Mouse (Mus musculus) midbrain, embryonic 15.5 days (tissue): ENCODE measurements around the gene Gde1. TPM values are rescaled to one million over a fixed set of nuclear protein-coding genes. Genes with fewer than 3 reads are reported as not detected.

Experiments used
- ATAC-seq: fragments of 200-750 bp; cut with Nextera tagmentation; replicated peaks from 2 replicates; pipeline ENCODE4 v1.8.0; 2017; ENCODE audit warnings: moderate TSS enrichment
- H3K27ac ChIP-seq: fragments of 300-500 bp; sonication (generic); 2 replicates; pipeline ENCODE4 v1.5.1; 2015; ENCODE audit warnings: mild to moderate bottlenecking, inconsistent platforms
- H3K27me3 ChIP-seq: fragments of 300-500 bp; sonication (generic); replicated peaks from 2 replicates; pipeline ENCODE4 v1.6.1; 2015; ENCODE audit warnings: inconsistent platforms
- H3K36me3 ChIP-seq: fragments of 300-500 bp; sonication (generic); replicated peaks from 2 replicates; pipeline ENCODE4 v1.6.1; 2015; ENCODE audit warnings: inconsistent platforms
- H3K4me1 ChIP-seq: fragments of 300-500 bp; sonication (generic); 2 replicates; pipeline ENCODE4 v1.6.1; 2015; ENCODE audit warnings: inconsistent platforms
- H3K4me2 ChIP-seq: fragments of 300-500 bp; sonication (generic); 2 replicates; pipeline ENCODE4 v1.6.1; 2015; ENCODE audit warnings: inconsistent platforms, mild to moderate bottlenecking, moderate library complexity
- H3K4me3 ChIP-seq: fragments of 300-500 bp; sonication (generic); 2 replicates; pipeline ENCODE4 v1.5.1; 2015; ENCODE audit warnings: mild to moderate bottlenecking, inconsistent platforms
- H3K9ac ChIP-seq: fragments of 300-500 bp; sonication (generic); 2 replicates; pipeline ENCODE4 v1.6.1; 2015; ENCODE audit warnings: mild to moderate bottlenecking, inconsistent platforms
- H3K9me3 ChIP-seq: fragments of 300-500 bp; sonication (generic); 2 replicates; pipeline ENCODE4 v1.6.1; 2016; ENCODE audit warnings: inconsistent platforms
- WGBS: fragments of 180-500 bp; shearing (Covaris S2); methylation state at CpG from one replicate; pipeline ENCODE4 v1.1.7; 2015; ENCODE audit warnings: mixed read lengths; 5-methylcytosine and 5-hydroxymethylcytosine counted together
- polyA plus RNA-seq: library from polyadenylated mRNA; unstranded; fragments of >200 nt; fragmentation: Nextera tagmentation; extraction: Ambion mirVana; gene quantifications from 2 replicates; pipeline ENCODE4 v1.2.1, GENCODE M21; 2015

Gene Gde1
- polyA plus RNA-seq, 1 experiment from 2014 or later, result 186 TPM

GRCm38 (mm10) chr7:118704001-118704850 is 1.4 kb downstream of the Gde1 start:
- H3K27ac ChIP-seq, result no peak overlapping the region; the same call in 1 of the 2 replicates

GRCm38 (mm10) chr7:118703144-118703561 is 2.4 kb downstream of the Gde1 start:
- WGBS, result 88% methylated on average over 15 of the region's 15 CpGs

More at GRCm38 (mm10) chr7:118704001-118704850, 1.4 kb downstream of the Gde1 start:
- peak overlapping the region; percentile 53 for H3K4me2 ChIP-seq
- peaks cover 28% of the 10 kb centered on the region for H3K4me1 ChIP-seq
- peak overlapping the region; percentile 77 for H3K4me3 ChIP-seq
- no peaks in the 10 kb centered on the region for H3K9me3 ChIP-seq
- ATAC-seq, result no peak; the same call in 1 of the 2 replicates
- WGBS, result 78% methylated on average over 9 of the region's 9 CpGs
- no peaks in the 10 kb centered on the region for H3K36me3 ChIP-seq
- no peaks in the 10 kb centered on the region for H3K27me3 ChIP-seq
- peak overlapping the region; percentile 87; the same call in 1 of the 2 replicates for H3K9ac ChIP-seq

GRCm38 (mm10) chr7:118698882-118699281 is 6.7 kb downstream of the Gde1 start:
- Histone ChIP-seq H3K4me3 (no peak overlapping the region), H3K27ac (no peak overlapping the region), H3K27me3 (no peaks in the 10 kb centered on the region), H3K4me1 (peaks cover 10% of the 10 kb centered on the region), H3K36me3 (peaks cover 39% of the 10 kb centered on the region), H3K9me3 (no peaks in the 10 kb centered on the region), H3K4me2 (no peak overlapping the region), H3K9ac (no peak overlapping the region)
- no peak for ATAC-seq
- 94% methylated on average over 9 of the region's 9 CpGs for WGBS

More at GRCm38 (mm10) chr7:118703144-118703561, 2.4 kb downstream of the Gde1 start:
- no peak for ATAC-seq
- no peaks in the 10 kb centered on the region for H3K27me3 ChIP-seq
- no peak overlapping the region for H3K4me3 ChIP-seq
- peaks cover 3% of the 10 kb centered on the region for H3K36me3 ChIP-seq
- no peak overlapping the region for H3K4me2 ChIP-seq
- no peak overlapping the region for H3K9ac ChIP-seq
- no peak overlapping the region for H3K27ac ChIP-seq
- H3K9me3 ChIP-seq, result no peaks in the 10 kb centered on the region
- H3K4me1 ChIP-seq, result peaks cover 28% of the 10 kb centered on the region

DNA sequence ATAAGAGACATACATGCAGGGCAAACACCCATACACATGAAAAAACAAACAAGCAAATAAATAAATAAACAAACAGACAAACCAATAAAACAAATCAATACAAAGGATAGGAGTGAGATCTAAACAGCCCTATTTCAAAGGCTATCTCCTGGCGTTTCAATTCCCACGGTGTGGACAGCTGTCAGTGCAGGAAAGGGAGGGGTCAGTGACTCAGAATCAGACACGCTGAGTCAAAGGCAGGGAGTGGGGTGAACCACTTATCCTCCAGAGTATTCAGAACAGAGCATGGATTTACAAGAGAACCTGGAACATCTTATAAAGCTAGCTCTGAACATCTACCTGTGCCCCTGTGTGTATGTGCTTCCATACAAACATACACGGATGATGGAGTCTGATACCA is 8.4 kb downstream of the Gde1 start:
- no peak for ATAC-seq
- Histone ChIP-seq H3K9ac (no peak overlapping the region), H3K4me2 (no peak overlapping the region), H3K9me3 (no peaks in the 10 kb centered on the region), H3K27ac (no peak overlapping the region), H3K27me3 (no peaks in the 10 kb centered on the region), H3K4me1 (no peaks in the 10 kb centered on the region), H3K36me3 (peaks cover 45% of the 10 kb centered on the region), H3K4me3 (no peak overlapping the region)
- WGBS, result 80% methylated on average over 4 of the region's 4 CpGs

DNA sequence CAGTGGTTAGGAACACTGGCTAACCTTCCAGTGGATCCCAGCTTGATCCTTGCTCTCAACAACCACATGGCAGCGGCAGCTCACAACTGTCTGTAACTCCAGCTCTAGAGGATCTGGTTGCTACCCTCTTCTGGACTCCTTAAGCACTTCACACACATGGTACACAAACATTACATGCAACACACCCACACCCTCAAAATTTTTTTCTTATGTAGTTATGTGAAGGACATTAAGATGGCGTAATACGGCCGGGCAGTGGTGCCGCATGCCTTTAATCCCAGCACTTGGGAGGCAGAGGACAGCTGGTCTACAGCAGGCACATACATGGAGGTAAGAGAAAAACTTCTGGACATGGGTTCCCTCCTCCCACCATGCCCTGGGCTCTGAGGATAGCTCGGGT is 9.4 kb downstream of the Gde1 start:
- ATAC-seq, result no peak
- WGBS, result 100% methylated on average over 6 of the region's 6 CpGs
- Histone ChIP-seq H3K4me2 (no peak overlapping the region), H3K4me3 (no peak overlapping the region), H3K9me3 (no peaks in the 10 kb centered on the region), H3K4me1 (no peaks in the 10 kb centered on the region), H3K27ac (no peak overlapping the region), H3K36me3 (peaks cover 53% of the 10 kb centered on the region), H3K27me3 (no peaks in the 10 kb centered on the region), H3K9ac (no peak overlapping the region)

- Histone ChIP-seq H3K9me3 (no peaks in the 10 kb centered on the region), H3K9ac (no peak overlapping the region), H3K4me1 (no peaks in the 10 kb centered on the region), H3K36me3 (peaks cover 60% of the 10 kb centered on the region), H3K27ac (no peak overlapping the region), H3K4me3 (no peak overlapping the region), H3K4me2 (no peak overlapping the region), H3K27me3 (no peaks in the 10 kb centered on the region)
- no peak for ATAC-seq
- WGBS, result 95% methylated on average over 2 of the region's 2 CpGs
Observed at GRCm38 (mm10) chr7:118691287-118691686, 14.3 kb downstream of the Gde1 start.

DNA sequence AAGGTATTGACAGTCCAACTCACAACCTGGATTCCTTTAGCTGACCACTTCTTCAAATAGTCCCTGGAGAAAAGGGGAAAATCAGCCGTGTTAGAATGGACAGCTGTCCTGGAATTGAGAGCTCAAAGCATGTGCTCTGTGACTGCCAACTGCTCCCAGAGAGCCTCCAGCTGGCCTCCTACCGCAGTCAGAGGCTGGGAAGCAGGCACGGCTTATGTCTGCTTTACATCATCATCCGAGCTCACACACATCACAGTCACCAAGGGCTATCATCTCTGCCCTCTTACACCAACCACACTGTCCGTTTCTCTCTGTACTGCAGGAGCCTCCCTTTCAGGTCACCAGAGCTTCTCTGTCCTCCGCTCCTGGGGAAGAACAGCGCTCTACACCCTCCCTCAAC is 16.5 kb downstream of the Gde1 start:
- 89% methylated on average over 7 of the region's 7 CpGs for WGBS
- H3K36me3 ChIP-seq, result peaks cover 41% of the 10 kb centered on the region

DNA sequence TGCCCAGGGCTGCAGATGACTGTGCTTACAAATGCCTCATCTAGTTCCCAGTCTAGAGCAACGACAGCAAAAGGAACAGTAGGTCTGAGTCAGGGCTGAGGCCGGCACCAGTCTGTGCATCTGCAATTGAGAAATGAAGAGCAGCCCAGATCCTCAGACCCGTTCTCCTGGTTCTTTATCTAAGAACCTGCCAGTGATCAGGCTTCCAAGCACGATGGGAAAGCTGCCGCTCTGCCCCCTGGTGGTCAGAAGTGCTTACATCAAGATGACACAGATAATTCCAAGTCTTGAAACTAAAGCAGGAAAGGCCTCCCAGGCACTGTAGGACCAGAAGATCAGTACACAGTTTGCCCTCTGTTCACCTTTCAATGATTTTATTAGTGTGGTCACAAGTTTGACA is 17.4 kb downstream of the Gde1 start:
- H3K27ac ChIP-seq, result no peak overlapping the region
- no peak overlapping the region for H3K4me3 ChIP-seq
- no peak overlapping the region for H3K4me2 ChIP-seq
- no peaks in the 10 kb centered on the region for H3K4me1 ChIP-seq
- no peaks in the 10 kb centered on the region for H3K9me3 ChIP-seq
- H3K27me3 ChIP-seq, result no peaks in the 10 kb centered on the region
- H3K36me3 ChIP-seq, result peaks cover 38% of the 10 kb centered on the region
- ATAC-seq, result peak; percentile 79
- no peak overlapping the region for H3K9ac ChIP-seq
- WGBS, result 22% methylated on average over 5 of the region's 5 CpGs

More for the DNA sequence above, 16.5 kb downstream of the Gde1 start:
- H3K4me3 ChIP-seq, result no peak overlapping the region
- H3K9me3 ChIP-seq, result no peaks in the 10 kb centered on the region
- ATAC-seq, result no peak
- no peak overlapping the region for H3K4me2 ChIP-seq
- H3K27me3 ChIP-seq, result no peaks in the 10 kb centered on the region
- H3K27ac ChIP-seq, result no peak overlapping the region
- no peaks in the 10 kb centered on the region for H3K4me1 ChIP-seq
- no peak overlapping the region for H3K9ac ChIP-seq

GRCm38 (mm10) chr7:118676826-118677225 is 28.8 kb downstream of the Gde1 start:
- no peaks in the 10 kb centered on the region for H3K36me3 ChIP-seq
- 90% methylated on average over 4 of the region's 4 CpGs for WGBS
- no peak overlapping the region for H3K9ac ChIP-seq
- H3K27me3 ChIP-seq, result no peaks in the 10 kb centered on the region
- no peak overlapping the region for H3K4me3 ChIP-seq
- no peak overlapping the region for H3K4me2 ChIP-seq
- H3K27ac ChIP-seq, result no peak overlapping the region
- no peaks in the 10 kb centered on the region for H3K4me1 ChIP-seq
- no peaks in the 10 kb centered on the region for H3K9me3 ChIP-seq
- no peak for ATAC-seq

- Histone ChIP-seq H3K27me3 (no peaks in the 10 kb centered on the region), H3K27ac (no peak overlapping the region), H3K4me3 (no peak overlapping the region), H3K36me3 (no peaks in the 10 kb centered on the region), H3K4me1 (no peaks in the 10 kb centered on the region), H3K9ac (no peak overlapping the region), H3K4me2 (no peak overlapping the region), H3K9me3 (no peaks in the 10 kb centered on the region)
- no peak for ATAC-seq
- 87% methylated on average over 4 of the region's 4 CpGs for WGBS
Observed at GRCm38 (mm10) chr7:118670142-118670541, 35.4 kb downstream of the Gde1 start.

- no peak overlapping the region for H3K4me2 ChIP-seq
- no peak overlapping the region for H3K9ac ChIP-seq
- WGBS, result 90% methylated on average over 2 of the region's 2 CpGs
- H3K27ac ChIP-seq, result no peak overlapping the region
- H3K36me3 ChIP-seq, result no peaks in the 10 kb centered on the region
- H3K27me3 ChIP-seq, result no peaks in the 10 kb centered on the region
- no peaks in the 10 kb centered on the region for H3K9me3 ChIP-seq
- H3K4me1 ChIP-seq, result no peaks in the 10 kb centered on the region
- no peak for ATAC-seq
- H3K4me3 ChIP-seq, result no peak overlapping the region
Observed at GRCm38 (mm10) chr7:118667773-118668172, 37.8 kb downstream of the Gde1 start.

DNA sequence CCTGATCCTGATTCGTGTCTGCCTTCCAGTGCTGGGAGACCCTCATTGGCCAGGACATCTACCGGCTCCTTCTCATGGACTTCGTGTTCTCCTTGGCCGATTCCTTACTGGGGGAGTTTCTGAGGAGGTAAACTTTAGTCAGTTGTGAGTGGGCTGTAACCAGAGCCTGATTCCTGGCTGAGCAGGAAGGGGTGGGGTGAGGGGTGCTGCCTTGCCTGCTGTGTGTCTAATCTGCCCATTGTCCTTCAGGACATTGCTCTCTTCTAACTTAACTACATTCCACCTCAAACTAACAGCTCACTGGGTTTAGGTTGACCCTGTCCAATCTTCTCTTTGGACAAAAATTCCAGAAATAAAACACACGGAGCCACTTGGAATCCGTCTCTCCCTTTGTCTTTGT is 48.8 kb downstream of the Gde1 start:
- Histone ChIP-seq H3K27ac (no peak overlapping the region), H3K4me2 (no peak overlapping the region), H3K9ac (no peak overlapping the region), H3K9me3 (no peaks in the 10 kb centered on the region), H3K4me1 (no peaks in the 10 kb centered on the region), H3K4me3 (no peak overlapping the region), H3K27me3 (no peaks in the 10 kb centered on the region), H3K36me3 (no peaks in the 10 kb centered on the region)
- 24% methylated on average over 6 of the region's 6 CpGs for WGBS
- no peak for ATAC-seq
